Mouse (Mus musculus) MEL (cell line): ENCODE results near the gene Pigyl. TPM values are rescaled to one million over a fixed set of nuclear protein-coding genes. Genes with fewer than 3 reads are reported as not detected.

Experiments
- DNase-seq: peaks from one replicate; pipeline ENCODE4 v3.0.0; 2011; ENCODE audit warnings: low read depth, low spot score
- H3K27ac ChIP-seq: 2 replicates; pipeline ENCODE4 v1.5.1; 2012; ENCODE audit warnings: low read depth, mild to moderate bottlenecking, control low read depth, low read length, moderate library complexity; ENCODE audit not compliant: control insufficient read depth
- H3K27me3 ChIP-seq, 2 experiments: fragments of 150-350 bp in 1 of 2; sonication (generic) in 1 of 2; 2 replicates each; pipeline ENCODE4 v1.6.1; 2012; ENCODE audit warnings: low read length in 2 of 2, mild to moderate bottlenecking in 2 of 2, improper control_type of control experiment in 1 of 2, moderate library complexity in 1 of 2; ENCODE audit not compliant: insufficient read depth in 2 of 2, control insufficient read depth in 1 of 2
- H3K36me3 ChIP-seq, 2 experiments: 2 replicates each; pipeline ENCODE4 v1.6.1; 2012 to 2014; ENCODE audit warnings: low read length in 2 of 2, improper control_type of control experiment in 1 of 2, inconsistent platforms in 1 of 2, mild to moderate bottlenecking in 1 of 2; ENCODE audit not compliant: insufficient read depth in 2 of 2, control insufficient read depth in 1 of 2
- H3K4me1 ChIP-seq, 2 experiments: fragments of 150-350 bp in 1 of 2; sonication (generic) in 1 of 2; 2 replicates each; pipeline ENCODE4 v1.6.1; 2012; ENCODE audit warnings: low read length in 2 of 2, improper control_type of control experiment in 1 of 2, mild to moderate bottlenecking in 1 of 2; ENCODE audit not compliant: insufficient read depth in 2 of 2, control insufficient read depth in 1 of 2
- H3K4me3 ChIP-seq, 2 experiments: fragments of 150-350 bp in 1 of 2; sonication (generic) in 1 of 2; 2 replicates each; pipeline ENCODE4 v1.5.1; 2012; ENCODE audit warnings: low read depth in 2 of 2, low read length in 2 of 2, mild to moderate bottlenecking in 2 of 2, moderate library complexity in 2 of 2, control low read depth in 1 of 2, improper control_type of control experiment in 1 of 2; ENCODE audit not compliant: control insufficient read depth in 1 of 2, insufficient read depth in 1 of 2
- H3K79me2 ChIP-seq: 2 replicates; pipeline ENCODE4 v1.6.1; 2012; ENCODE audit warnings: mild to moderate bottlenecking, low read length, moderate library complexity; ENCODE audit not compliant: control insufficient read depth, poor library complexity, insufficient read depth
- H3K9ac ChIP-seq: 2 replicates; pipeline ENCODE4 v1.6.1; 2012; ENCODE audit warnings: low read depth, mild to moderate bottlenecking, control low read depth, low read length, moderate library complexity; ENCODE audit not compliant: control insufficient read depth, poor library complexity, severe bottlenecking
- H3K9me3 ChIP-seq: fragments of 150-350 bp; sonication (generic); replicated peaks from 2 replicates; pipeline ENCODE4 v1.6.1; 2012; ENCODE audit warnings: mild to moderate bottlenecking, low read length, improper control_type of control experiment, moderate library complexity; ENCODE audit not compliant: insufficient read depth
- BHLHE40 ChIP-seq: IDR thresholded peaks from 2 replicates; pipeline ENCODE4 v1.6.1; 2012; ENCODE audit warnings: low read depth, mild to moderate bottlenecking, inconsistent platforms, low read length, improper control_type of control experiment, borderline replicate concordance
- CHD1 ChIP-seq: IDR thresholded peaks from 2 replicates; pipeline ENCODE4 v1.6.1; 2012; ENCODE audit warnings: low read depth, mild to moderate bottlenecking, inconsistent platforms, low read length, improper control_type of control experiment
- CHD2 ChIP-seq: IDR thresholded peaks from 2 replicates; pipeline ENCODE4 v1.6.1; 2011; ENCODE audit warnings: low read length, improper control_type of control experiment
- ELF1 ChIP-seq: IDR thresholded peaks from 2 replicates; pipeline ENCODE4 v1.6.1; 2014; ENCODE audit warnings: low read depth, mild to moderate bottlenecking, inconsistent platforms, low read length, improper control_type of control experiment, moderate library complexity
- EP300 ChIP-seq, 2 experiments: IDR thresholded peaks; 2 replicates each; pipeline ENCODE4 v1.6.1; 2011; ENCODE audit warnings: improper control_type of control experiment in 2 of 2, low read length in 2 of 2, low read depth in 1 of 2, mild to moderate bottlenecking in 1 of 2
- ETS1 ChIP-seq: IDR thresholded peaks from 2 replicates; pipeline ENCODE4 v1.6.1; 2012; ENCODE audit warnings: low read depth, mild to moderate bottlenecking, inconsistent platforms, low read length, improper control_type of control experiment, moderate library complexity
- GABPA ChIP-seq: IDR thresholded peaks from 2 replicates; pipeline ENCODE4 v1.6.1; 2012; ENCODE audit warnings: low read depth, mild to moderate bottlenecking, inconsistent platforms, low read length, improper control_type of control experiment, moderate library complexity
- GATA1 ChIP-seq: IDR thresholded peaks from 2 replicates; pipeline ENCODE4 v1.6.1; 2011; ENCODE audit warnings: low read depth, low read length, improper control_type of control experiment
- HCFC1 ChIP-seq: IDR thresholded peaks from 2 replicates; pipeline ENCODE4 v1.6.1; 2012; ENCODE audit warnings: low read depth, mild to moderate bottlenecking, inconsistent platforms, low read length, improper control_type of control experiment, moderate library complexity
- JUND ChIP-seq: IDR thresholded peaks from 2 replicates; pipeline ENCODE4 v1.6.1; 2011; ENCODE audit warnings: low read depth, mild to moderate bottlenecking, improper control_type of control experiment, low read length
- KAT2A ChIP-seq: conservative IDR thresholded peaks from 2 replicates; pipeline ENCODE4 v1.6.1; 2012; ENCODE audit warnings: low read depth, low read length, improper control_type of control experiment, inconsistent platforms
- MAFK ChIP-seq: IDR thresholded peaks from 2 replicates; pipeline ENCODE4 v1.6.1; 2011; ENCODE audit warnings: low read depth, mild to moderate bottlenecking, low read length, improper control_type of control experiment, borderline replicate concordance
- MAX ChIP-seq: IDR thresholded peaks from 2 replicates; pipeline ENCODE4 v1.6.1; 2011; ENCODE audit warnings: low read length, improper control_type of control experiment
- MXI1 ChIP-seq: IDR thresholded peaks from 2 replicates; pipeline ENCODE4 v1.6.1; 2011; ENCODE audit warnings: mild to moderate bottlenecking, low read depth, low read length, improper control_type of control experiment
- MYC ChIP-seq: IDR thresholded peaks from 2 replicates; pipeline ENCODE4 v1.6.1; 2011; ENCODE audit warnings: low read depth, mild to moderate bottlenecking, low read length, improper control_type of control experiment, moderate library complexity
- NRF1 ChIP-seq: IDR thresholded peaks from 2 replicates; pipeline ENCODE4 v1.6.1; 2014; ENCODE audit warnings: low read depth, mild to moderate bottlenecking, inconsistent platforms, low read length, improper control_type of control experiment, moderate library complexity; ENCODE audit not compliant: poor library complexity, insufficient read depth, severe bottlenecking
- POLR2AphosphoS5 ChIP-seq: IDR thresholded peaks from 2 replicates; pipeline ENCODE4 v1.6.1; 2012; ENCODE audit warnings: low read depth, borderline replicate concordance, mild to moderate bottlenecking, inconsistent platforms, low read length, moderate library complexity, mixed read lengths
- RAD21 ChIP-seq: IDR thresholded peaks from 2 replicates; pipeline ENCODE4 v1.6.1; 2011; ENCODE audit warnings: mild to moderate bottlenecking, low read depth, low read length, improper control_type of control experiment
- RCOR1 ChIP-seq: IDR thresholded peaks from 2 replicates; pipeline ENCODE4 v1.6.1; 2012; ENCODE audit warnings: low read depth, mild to moderate bottlenecking, inconsistent platforms, low read length, improper control_type of control experiment
- SIN3A ChIP-seq: IDR thresholded peaks from 2 replicates; pipeline ENCODE4 v1.6.1; 2012; ENCODE audit warnings: low read length, improper control_type of control experiment, inconsistent platforms
- TAL1 ChIP-seq: IDR thresholded peaks from 2 replicates; pipeline ENCODE4 v1.6.1; 2012; ENCODE audit warnings: mild to moderate bottlenecking, inconsistent platforms, low read length, moderate library complexity, mixed read lengths
- TBP ChIP-seq: IDR thresholded peaks from 2 replicates; pipeline ENCODE4 v1.8.0; 2011; ENCODE audit warnings: low read depth, low read length, improper control_type of control experiment
- TCF12 ChIP-seq: IDR thresholded peaks from 2 replicates; pipeline ENCODE4 v1.6.1; 2014; ENCODE audit warnings: low read depth, mild to moderate bottlenecking, inconsistent platforms, low read length, improper control_type of control experiment, moderate library complexity
- UBTF ChIP-seq: IDR thresholded peaks from 2 replicates; pipeline ENCODE4 v1.6.1; 2012; ENCODE audit warnings: low read depth, mild to moderate bottlenecking, inconsistent platforms, low read length, improper control_type of control experiment, moderate library complexity, borderline replicate concordance; ENCODE audit not compliant: insufficient read depth
- USF2 ChIP-seq, 2 experiments: IDR thresholded peaks; 2 replicates each; pipeline ENCODE4 v1.6.1; 2011 to 2012; ENCODE audit warnings: improper control_type of control experiment in 2 of 2, low read length in 2 of 2, borderline replicate concordance in 1 of 2, inconsistent platforms in 1 of 2, low read depth in 1 of 2, mild to moderate bottlenecking in 1 of 2; ENCODE audit not compliant: insufficient read depth in 1 of 2
- ZKSCAN1 ChIP-seq: IDR thresholded peaks from 2 replicates; pipeline ENCODE4 v1.6.1; 2012; ENCODE audit warnings: low read depth, mild to moderate bottlenecking, inconsistent platforms, low read length, improper control_type of control experiment, moderate library complexity
- ZMIZ1 ChIP-seq: IDR thresholded peaks from 2 replicates; pipeline ENCODE4 v1.6.1; 2012; ENCODE audit warnings: low read depth, mild to moderate bottlenecking, inconsistent platforms, low read length, improper control_type of control experiment, moderate library complexity
- polyA plus RNA-seq, 2 experiments: library from polyadenylated mRNA; stranded (reverse) in 1 of 2; unstranded in 1 of 2; fragments of >175 nt in 1 of 2; fragments of >200 nt in 1 of 2; gene quantifications; 2 replicates each; pipeline versions ENCODE4 v1.2.1 to v1.2.4; 2012; ENCODE audit warnings: low replicate concordance in 2 of 2, low read depth in 1 of 2; ENCODE audit not compliant: insufficient read length in 2 of 2, insufficient read depth in 1 of 2, missing spikeins in 1 of 2
- total RNA-seq: library from RNA; depleted of rRNA; stranded (reverse); fragments of 300-350 nt; gene quantifications from 2 replicates; pipeline ENCODE4 v1.2.3, GENCODE M21; 2012

The Pigyl gene
- total and polyA plus RNA-seq, 3 experiments, result 103 to 146 TPM; not detected in 1

- TF ChIP-seq ZKSCAN1 (no peak), KAT2A (peak; percentile 30; the same call in 1 of the 2 replicates)
Observed at GRCm38 (mm10) chr9:22121545-22121944, 35.1 kb upstream of the Pigyl start (continued).

- no peaks in the 10 kb centered on the region for H3K9me3 ChIP-seq
- no peaks in the 10 kb centered on the region for H3K79me2 ChIP-seq
- TF ChIP-seq EP300 (IDR thresholded peaks at IDR 0.05; ENCODE audit: low read depth in 1 of 2, low read length in 2 of 2) (no peak), MAX (peak; percentile 68; the same call in 1 of the 2 replicates)
- peaks cover 25 to 49% of the 10 kb centered on the region in 2 experiments for H3K4me1 ChIP-seq
- H3K27ac ChIP-seq, result peak overlapping the region; percentile 41
- no peaks in the 10 kb centered on the region for H3K27me3 ChIP-seq
- peaks cover 0 to 29% of the 10 kb centered on the region in 2 experiments; a peak in 2 of 4 replicates for H3K36me3 ChIP-seq
- H3K9ac ChIP-seq, result no peak overlapping the region
- no peak for DNase-seq
- H3K4me3 ChIP-seq, result no peak overlapping the region
Observed at GRCm38 (mm10) chr9:22122005-22122404, 34.6 kb upstream of the Pigyl start.

GRCm38 (mm10) chr9:22123069-22123609 lies 33.5 kb upstream of the Pigyl start:
- peak overlapping the region; percentile 41; the same call in 1 of the 2 replicates for H3K27ac ChIP-seq
- no peak overlapping the region for H3K9ac ChIP-seq
- peaks cover 0 to 25% of the 10 kb centered on the region in 2 experiments; a peak in 2 of 4 replicates for H3K36me3 ChIP-seq
- no peaks in the 10 kb centered on the region for H3K79me2 ChIP-seq
- no peak overlapping the region for H3K4me3 ChIP-seq
- no peaks in the 10 kb centered on the region for H3K27me3 ChIP-seq
- no peaks in the 10 kb centered on the region for H3K9me3 ChIP-seq
- peaks cover 25 to 41% of the 10 kb centered on the region in 2 experiments for H3K4me1 ChIP-seq
- peak; percentile 90 for DNase-seq
- TF ChIP-seq UBTF, result 0 out of 2 replicates have a peak, but pooled peaks have one; percentile 21
- TF ChIP-seq RAD21, result no peak
- TF ChIP-seq GABPA, result no peak
- TF ChIP-seq BHLHE40, result peak; percentile 86
- 0 out of 2 replicates have a peak, but pooled peaks have one; percentile 60 for TF ChIP-seq ZKSCAN1
- no peak for TF ChIP-seq ELF1
- TF ChIP-seq MYC, result peak; percentile 67
- TF ChIP-seq RCOR1, result peak; percentile 69
- no peak for TF ChIP-seq JUND
- TF ChIP-seq GATA1, result peak; percentile 27; the same call in 1 of the 2 replicates
- no peak for TF ChIP-seq KAT2A
- peak; percentile 92 for TF ChIP-seq MXI1
- peak; percentile 92 for TF ChIP-seq SIN3A
- TF ChIP-seq ETS1, result peak; percentile 97
- peak; percentile 19 for TF ChIP-seq HCFC1
- 0 out of 2 replicates have a peak, but pooled peaks have one; percentile 29 for TF ChIP-seq MAFK
- TF ChIP-seq POLR2AphosphoS5, result no peak
- TF ChIP-seq USF2 (IDR thresholded peaks at IDR 0.05; ENCODE audit: borderline replicate concordance in 1 of 2, insufficient read depth in 1 of 2, low read depth in 1 of 2, low read length in 2 of 2), result no peak
- TF ChIP-seq TBP, result peak; percentile 68
- no peak for TF ChIP-seq CHD2
- no peak for TF ChIP-seq CHD1
- no peak for TF ChIP-seq NRF1
- peak; percentile 18; the same call in 1 of the 2 replicates for TF ChIP-seq TAL1
- TF ChIP-seq TCF12, result peak; percentile 73
- no peak for TF ChIP-seq ZMIZ1
